Mouse (Mus musculus): ENCODE measurements around the gene Lctl.
A peak's percentile ranks its signal among the peaks of the same experiment; 100 is the strongest.

Lctl gene

DNA sequence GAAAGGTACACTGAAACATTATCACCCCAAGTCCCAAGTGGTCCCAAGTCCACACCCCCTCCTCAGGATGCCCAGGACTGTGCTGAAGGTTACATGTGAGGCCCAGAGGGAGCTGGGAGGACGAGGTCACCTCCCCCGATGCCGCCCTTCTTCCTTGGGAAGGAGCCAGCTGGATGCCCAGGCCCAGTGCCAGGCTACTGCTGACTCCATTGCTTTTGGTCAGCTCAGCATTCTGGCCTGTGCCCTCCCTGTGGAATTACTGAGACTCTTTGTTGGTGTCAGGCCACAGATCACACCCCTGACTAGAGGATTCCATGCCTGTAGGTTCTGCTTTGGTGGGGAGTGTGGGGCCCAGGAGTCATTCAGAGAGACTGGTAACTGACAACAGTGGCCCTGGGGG, at the start of gene Lctl:
Gene Lctl, plus strand, starts transcription at position 272 of the 400 bp plus-strand sequence.
- no peak for DNase-seq (ENCODE audit: extremely low spot score)

DNA sequence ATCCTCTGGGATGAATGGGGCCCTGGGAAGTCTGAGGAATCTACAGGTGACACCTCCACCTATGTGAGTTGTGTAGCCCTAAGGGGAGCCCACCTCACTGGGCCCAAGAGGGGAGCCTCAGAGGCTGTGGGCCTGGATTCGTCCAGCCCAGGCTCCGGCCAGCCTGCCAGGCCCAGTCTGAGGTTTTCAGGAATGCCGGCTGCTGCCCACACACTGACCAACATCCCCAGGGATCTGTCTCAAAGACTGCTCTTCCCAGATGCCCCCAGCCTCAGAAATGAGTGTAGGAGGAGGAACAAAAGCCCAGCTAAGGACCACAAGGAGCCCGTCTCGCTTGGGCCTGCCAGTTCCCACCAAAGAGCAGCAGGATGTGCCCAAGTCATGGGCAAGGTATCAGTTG, 49.2 kb upstream of the Lctl start:
- no peak for DNase-seq (ENCODE audit: extremely low spot score)

DNA sequence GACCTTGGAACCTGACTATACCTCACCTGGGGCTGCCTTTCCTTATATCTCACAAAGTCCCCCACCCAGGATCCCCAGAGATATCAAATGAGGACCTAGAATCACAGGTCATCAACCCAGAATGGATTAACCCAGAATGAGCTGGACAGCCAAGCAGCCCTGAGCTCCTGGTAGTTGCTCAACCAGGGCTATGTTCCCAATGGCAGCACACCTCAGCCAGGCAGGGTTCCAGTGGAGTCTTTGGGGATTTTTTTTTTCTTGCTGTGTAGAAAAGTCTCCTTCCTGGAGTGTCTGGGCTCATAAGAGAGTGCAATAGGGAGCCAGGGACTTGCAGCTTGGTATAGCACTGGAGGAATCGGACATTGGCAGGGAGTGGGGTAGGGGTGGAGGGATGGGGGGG, 48.4 kb upstream of the Lctl start:
- no peak for DNase-seq (ENCODE audit: extremely low spot score)

DNA sequence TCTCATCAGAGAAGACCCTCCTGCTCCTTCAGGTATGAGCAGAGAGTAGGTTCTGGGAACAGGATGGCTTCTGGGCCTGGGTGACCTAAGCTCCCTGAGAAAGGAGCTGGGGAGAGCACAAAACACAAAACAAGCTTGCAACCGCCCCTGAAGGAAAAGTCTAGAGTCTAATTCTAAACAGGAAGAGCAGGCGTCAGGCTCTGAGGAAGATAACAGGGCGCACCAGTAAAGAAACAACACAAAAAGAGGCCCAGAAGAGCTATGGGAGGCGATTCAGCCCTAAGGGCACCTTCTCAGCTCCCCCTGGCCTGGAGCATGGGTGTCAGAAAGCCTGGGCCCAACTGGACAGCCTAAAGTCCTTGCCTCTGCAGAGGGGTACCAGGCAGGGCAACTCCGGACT, 47.8 kb upstream of the Lctl start:
- DNase-seq (ENCODE audit: extremely low spot score) = no peak

DNA sequence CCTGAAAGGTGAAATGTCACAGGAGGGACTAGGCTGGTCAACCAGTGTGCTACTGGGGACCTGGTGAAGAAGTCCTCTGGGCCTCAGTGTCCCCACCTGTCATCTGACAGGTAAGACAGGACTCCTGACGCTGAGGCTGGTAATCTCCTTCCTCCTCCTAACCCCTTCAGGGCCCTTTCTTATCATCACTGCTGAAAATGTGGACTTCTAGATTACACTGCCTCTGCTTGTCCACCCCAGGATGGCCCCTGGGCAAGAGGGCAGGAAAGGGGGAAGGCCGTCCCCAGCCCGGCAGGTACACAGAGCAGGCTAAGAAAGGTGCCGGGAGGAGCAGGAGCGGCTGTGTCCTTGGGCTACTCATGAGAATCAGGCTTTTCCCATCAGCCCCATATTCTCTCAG, 46.3 kb upstream of the Lctl start:
- DNase-seq (ENCODE audit: extremely low spot score) = no peak

DNA sequence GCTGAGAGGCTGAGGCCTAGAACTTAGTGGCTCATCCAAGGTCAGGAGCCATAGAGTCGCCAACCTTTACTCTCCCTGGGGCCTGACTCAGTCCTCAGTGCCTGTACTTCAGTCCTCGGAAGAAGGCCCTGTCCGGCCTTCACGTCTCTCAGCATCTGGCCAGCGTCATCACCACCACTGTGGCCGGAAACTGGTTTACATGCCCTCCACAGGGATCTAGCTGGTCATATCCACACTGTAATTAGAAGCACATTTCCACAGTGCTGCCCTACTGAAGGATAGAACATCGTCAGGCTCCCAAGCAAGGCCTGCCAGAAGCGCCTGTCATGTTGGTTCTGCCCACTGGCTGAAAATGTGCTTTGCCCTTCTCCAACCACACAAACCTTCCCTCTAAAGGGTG, 42.1 kb upstream of the Lctl start:
- no peak for DNase-seq (ENCODE audit: extremely low spot score)

DNA sequence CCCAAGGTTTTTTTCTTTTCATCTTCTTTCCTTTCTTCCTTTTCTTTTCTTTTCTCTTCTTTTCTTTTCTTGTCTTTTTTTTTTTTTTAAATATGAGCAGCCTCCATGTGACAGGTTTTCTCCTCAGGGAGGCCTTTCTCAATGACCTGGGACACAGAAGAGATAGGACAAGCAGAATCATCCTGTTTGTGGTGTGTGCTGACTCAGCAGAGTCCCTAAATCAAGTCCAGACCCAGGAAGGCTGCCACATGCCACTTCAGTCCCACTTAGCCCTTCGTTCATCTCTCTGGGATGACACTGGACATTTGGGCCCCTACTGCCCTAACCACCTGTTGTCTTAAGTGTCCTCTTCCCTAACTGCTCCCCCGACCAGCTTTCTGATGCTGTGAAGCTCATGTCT, 40.5 kb upstream of the Lctl start:
- DNase-seq (ENCODE audit: extremely low spot score) = no peak

DNA sequence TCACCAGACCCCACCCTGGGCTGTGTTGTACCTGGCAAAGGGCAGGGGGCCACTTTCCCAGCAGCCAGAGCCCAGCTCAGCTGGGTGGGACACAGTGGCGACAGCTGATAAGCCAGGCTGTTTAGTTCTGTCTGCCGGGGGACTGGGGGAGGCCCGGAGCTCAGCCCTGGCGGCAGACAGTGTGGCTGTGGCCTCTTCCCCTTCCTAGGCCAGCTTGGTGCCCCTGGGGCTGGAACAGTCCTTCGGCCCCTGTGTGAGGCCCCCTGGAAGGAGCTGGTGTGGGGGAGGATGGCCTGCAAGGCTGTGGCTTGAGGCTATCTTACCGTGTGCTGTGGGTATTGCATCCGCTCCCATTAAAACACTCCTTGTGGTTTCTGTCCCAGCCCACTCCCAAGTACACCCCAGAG, 38.6 kb upstream of the Lctl start:
- no peak for DNase-seq (ENCODE audit: extremely low spot score)

DNA sequence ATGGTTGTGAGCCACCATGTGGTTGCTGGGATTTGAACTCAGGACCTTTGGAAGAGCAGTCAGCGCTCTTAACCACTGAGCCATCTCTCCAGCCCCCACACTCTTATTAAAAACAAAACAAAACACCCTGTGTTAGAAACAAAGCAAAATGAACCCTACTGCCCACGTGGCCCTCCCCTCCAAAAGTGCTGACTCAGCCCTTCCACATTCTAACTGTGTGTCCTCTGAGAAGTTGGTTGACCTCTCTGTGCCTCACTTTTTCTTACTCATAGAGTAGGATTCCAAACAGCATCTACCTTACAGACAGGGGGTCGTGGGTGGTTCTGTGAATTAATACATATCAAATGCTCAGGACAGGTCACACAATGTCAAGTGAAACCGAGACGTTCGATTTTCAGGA, 37.0 kb upstream of the Lctl start:
- DNase-seq (ENCODE audit: extremely low spot score) = no peak

DNA sequence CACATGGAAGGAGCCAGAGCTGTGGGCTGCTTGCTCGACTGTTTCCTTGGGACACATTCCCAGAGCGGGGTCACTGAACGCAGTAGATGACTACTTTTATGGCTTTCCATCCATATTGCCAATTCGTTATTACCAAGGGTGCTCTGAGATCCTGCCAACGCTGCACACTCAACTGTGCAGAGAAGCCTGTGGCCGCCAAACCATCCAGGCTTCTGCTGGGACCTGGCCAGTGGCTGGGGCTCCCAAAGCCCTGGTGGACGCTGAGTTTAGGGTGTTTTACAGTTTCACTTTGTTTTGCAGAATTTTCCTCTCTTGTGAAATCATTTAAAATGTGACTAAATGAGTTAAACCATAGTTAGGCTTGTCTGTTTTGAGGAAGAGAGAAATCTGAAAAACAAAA, 32.7 kb upstream of the Lctl start:
- no peak for DNase-seq (ENCODE audit: extremely low spot score)

DNA sequence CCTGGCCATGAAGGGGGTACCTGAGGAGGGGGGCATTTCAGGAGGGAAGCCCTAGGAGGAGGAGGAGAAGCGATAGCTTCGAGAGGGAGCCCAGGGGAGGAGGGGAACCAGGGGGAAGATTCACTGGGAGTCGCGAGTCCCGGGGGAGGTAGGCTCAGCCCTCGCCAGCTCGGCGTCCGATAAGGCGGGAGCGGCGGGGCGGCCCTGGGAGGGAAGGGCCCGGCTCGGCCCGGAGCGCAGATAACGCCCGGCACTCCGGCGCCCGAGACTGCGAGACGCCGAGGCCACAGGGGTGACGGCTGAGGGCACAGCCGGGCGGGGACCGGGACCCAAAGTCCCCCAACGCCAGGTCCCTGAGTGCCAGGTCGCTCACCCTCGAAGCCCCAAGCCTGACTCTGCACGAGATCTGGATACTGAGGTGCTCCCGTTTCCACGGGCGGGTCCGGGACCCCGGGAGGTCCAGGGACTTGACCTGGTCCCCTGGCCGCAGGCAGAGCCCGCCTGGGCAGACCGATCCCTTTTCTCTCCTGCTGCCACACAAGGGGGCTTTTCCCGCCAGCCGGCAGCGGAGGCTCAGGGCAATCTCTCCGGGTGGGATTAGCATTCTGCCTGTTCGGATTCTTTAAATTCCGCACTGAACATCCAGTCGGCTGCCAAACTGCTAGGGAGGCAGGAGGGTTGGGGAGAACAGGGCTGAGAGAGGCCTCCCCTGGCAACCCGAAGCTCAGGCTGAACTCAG, 32.1 kb upstream of the Lctl start:
- peak; percentile 76 for DNase-seq (ENCODE audit: extremely low spot score)

DNA sequence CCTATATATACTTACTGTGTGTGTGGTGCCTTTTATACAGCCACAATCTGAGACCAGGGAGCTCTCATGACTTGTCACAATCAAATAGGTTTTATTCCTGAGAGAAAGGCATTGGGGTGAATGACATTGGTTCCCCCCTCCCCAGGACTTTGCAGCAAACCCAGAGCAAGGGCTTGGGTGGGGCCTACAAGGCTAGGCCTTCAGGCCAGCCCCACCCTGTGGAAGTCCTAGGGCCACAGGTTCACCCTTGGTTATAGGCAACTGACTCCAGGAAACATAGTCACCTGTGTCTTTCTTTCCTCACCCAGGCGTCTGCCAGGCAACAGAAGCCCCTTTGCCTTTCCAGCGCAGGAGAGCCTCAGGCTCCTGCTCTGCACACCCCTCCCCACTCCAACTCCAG, 31.0 kb upstream of the Lctl start:
- DNase-seq (ENCODE audit: extremely low spot score) = no peak

DNA sequence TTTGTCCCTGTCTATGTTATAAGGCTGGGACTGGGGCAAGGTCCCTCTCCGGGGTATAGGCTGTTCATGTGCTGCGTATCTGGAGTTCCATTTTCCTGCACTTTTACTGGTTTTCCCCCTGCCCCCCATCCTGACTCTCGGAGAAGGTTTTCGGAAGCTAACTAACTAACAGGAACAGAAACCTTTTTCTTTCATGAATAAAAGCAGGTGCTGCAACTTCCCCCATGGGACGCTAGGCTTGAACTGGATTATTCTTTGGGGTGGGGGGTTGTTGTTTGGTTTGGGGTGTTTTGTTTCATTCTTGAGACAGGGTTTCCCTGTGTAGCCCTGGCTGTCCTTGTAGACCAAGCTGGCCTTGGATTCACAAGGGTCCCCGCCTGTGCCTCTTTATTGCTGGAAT, 30.4 kb upstream of the Lctl start:
- no peak for DNase-seq (ENCODE audit: extremely low spot score)

DNA sequence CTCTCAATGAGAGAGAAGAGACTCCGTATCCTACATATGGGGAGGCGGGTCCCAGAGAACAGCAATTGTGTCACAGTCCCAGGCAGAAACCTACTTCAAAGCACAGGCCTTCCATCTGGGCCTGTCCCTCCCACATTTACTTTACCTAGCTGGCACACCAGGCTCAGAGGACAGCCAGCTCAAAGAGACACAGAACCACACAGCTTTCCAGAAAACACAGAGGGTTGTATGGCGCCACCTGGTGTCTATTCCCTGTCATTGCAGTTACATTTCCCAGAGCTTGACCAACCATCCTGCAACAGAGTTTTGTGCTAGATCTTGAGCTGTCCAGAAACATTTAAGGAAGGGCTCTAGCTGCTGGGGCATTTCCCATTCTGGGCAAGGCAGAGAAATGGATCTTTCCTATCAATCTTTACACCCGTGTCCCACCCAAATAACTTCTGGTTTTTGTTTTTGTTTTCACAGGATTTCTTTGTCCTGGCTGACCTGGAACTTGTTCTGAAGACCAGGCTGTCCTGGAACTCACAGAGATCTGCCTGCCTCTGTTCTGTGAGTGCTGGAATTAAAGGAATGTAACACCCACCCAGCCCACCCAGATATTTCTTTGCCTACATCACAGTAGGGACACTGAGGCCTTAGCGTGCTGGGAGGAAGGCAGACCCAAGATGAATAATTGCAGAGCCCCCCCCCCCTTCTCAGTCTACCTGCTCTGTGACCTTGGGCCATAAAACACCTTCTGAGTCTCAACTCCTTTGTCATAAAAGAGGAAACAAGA, 29.3 kb upstream of the Lctl start:
- peak; percentile 87 for DNase-seq (ENCODE audit: extremely low spot score)

DNA sequence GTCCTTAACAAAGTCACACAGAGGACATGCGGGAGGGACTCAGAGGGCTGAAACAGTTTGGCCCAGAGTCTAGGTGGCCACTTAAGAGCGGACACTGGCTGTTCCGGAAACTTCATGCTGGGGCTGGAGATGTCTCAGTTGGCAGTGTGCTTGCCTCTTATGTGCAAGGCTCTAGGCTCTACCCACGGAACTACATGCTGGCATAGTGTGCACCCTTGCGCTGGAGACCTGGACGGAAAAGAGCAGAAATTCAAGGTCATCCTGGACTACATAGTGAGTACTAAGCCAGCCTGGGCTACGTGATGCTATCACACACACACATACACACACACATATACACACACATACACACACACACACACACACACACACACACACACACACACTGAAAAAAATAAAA, 28.6 kb upstream of the Lctl start:
- DNase-seq (ENCODE audit: extremely low spot score) = no peak

DNA sequence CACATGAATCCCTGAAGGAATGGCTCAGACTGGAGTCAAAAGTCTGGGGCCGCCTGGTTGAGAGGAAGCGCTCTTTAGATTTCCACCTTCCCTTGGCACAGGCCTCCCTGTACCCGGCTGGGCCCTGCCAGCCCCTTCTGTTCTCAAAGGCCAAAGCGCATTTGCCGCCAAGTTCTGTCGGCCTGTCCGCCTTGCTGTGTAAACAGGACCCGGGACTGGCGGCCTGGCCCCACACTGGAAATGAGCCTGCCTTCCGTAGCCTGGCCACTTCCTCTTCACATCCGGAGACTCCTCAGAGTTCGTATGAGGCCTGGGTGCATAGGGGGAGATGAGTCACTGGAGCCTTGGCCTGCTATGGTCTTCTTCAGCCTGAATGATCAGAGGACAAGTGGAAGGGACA, 27.9 kb upstream of the Lctl start:
- no peak for DNase-seq (ENCODE audit: extremely low spot score)

DNA sequence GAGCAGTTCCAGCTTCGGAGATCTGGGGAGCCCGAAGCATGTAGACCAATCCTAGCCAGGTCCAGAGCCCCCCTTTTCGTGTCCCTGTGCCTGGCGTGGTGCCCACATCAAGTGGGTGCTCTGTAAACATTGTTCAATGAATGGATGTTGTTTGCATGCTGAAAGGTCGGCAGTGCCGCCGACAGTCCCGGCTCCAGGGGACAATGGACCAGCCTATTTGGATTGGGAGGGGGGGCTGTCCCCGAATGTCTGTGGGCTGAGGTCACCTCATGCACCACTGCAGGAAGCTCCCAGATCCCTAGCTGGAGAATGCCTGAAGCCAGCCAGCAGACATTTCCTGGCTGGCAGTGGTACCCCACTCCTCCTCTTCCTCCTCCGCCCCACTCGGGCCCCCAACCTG, 22.9 kb upstream of the Lctl start:
- DNase-seq (ENCODE audit: extremely low spot score) = no peak

DNA sequence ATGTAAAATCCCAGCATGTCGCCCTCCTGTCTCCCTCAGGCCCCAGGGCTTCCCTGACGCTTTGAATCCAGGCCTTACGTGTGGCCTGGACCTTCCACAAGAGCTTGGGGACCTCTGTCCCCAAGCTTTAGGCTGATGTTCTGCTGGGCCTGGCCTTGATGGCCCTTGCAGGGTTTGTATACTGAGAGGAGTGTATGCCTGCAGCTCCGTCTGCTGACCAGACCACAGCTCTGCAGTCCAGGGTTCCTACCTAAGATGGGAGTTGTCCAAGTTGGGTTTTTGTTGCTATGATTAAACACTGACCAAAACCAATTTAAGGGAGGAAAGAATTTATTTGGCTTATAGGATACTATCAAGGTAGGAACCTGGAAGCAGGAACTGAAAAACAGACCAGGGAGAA, 18.7 kb upstream of the Lctl start:
- no peak for DNase-seq (ENCODE audit: extremely low spot score)

DNA sequence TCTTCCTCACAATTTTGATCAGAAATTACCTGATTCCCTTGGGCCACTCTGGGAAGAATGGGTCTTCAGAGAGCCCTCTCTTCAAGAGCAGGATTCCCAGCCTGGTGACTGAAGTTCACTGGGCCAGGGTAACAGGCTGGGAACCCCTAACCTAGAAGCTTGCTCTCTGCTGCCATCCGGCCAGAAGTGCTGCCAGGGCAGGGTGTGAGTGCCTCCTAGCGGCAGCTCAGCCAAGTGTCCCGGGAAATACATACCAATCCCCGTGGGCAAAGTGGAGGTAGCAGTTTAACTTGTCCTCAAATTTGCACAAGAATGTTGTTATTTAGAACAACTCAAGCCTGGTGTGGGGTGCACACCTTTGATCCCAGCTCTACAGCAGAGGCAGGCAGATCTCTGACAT, 16.5 kb upstream of the Lctl start:
- peak; percentile 82 for DNase-seq (ENCODE audit: extremely low spot score)

DNA sequence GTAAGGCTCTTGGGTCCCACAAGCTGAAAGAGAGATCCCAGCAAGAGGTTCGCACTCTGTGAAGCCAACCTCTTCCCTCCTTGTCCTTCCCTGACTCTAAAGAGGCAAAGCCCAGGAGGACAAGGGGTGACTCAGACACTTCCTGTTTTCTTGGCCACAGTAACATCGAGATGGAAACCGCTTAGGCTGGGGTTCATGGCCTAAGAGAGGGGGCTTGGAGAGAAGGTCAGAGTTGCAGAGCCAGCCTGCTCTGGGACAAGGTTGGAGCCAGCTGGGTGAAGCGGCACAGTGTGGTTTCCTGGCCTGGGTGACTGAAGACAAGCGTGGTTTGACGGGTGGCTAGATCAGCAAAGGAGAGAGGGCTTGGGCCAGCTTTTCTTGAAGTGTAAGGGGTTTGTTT, 11.6 kb upstream of the Lctl start:
- DNase-seq (ENCODE audit: extremely low spot score) = no peak

DNA sequence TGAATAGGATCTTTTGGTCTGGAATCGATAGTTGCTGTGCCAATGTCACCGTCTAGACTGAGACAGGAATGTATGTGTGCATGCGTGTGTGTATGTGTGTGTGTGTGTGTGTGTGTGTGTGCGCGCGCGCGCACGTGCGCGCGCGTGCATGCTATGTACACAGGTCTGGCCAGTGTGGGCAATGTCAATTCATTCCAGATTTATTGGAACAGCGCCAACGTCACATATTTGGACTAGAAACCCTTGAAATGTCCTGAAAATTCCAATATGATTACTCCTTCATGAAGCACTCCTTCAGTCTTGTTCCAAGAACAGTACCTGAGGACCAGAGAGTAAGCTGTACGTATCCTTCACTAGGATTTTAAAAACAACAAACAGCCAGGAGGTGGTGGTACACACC, 6.4 kb upstream of the Lctl start:
- DNase-seq (ENCODE audit: extremely low spot score) = no peak

DNA sequence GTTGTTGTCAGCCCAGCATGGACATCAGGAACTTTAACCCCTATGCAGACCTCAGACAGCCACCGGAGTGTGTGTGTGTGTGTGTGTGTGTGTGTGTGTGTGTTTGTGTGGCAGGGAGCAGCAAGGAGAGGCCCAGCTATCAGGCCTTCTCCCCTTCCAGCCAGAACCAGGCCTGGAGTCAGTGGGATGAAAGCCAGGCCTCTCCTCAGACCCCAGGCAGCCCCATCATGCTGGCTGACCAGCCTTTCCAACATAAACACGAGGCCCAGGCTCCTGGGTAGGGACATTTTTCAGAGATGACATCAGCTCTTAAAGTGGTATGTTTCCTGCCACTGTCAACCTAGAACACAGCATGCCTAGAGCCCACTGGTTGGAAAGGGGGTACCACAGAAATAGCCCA, 2.3 kb upstream of the Lctl start:
- DNase-seq (ENCODE audit: extremely low spot score) = peak; percentile 29

DNA sequence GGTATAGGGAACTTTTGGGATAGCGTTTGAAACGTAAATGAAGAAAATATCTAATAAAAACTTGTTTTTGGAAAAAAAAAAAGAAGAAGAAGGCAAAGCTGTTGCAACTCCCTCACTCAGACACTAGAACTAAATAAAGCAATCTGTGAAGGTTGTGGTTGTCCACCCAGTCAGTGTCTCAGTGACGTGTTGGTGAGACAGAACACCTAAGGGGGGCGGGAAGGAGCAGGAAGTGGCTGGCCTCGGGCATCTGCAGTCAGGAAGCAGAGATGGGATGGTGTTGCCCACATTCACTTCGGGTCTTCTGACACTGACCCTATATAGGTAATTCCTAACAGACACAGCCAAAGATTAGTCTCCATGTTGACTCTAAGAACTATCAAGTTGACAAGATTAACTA, 1.2 kb upstream of the Lctl start:
- no peak for DNase-seq (ENCODE audit: extremely low spot score)

DNA sequence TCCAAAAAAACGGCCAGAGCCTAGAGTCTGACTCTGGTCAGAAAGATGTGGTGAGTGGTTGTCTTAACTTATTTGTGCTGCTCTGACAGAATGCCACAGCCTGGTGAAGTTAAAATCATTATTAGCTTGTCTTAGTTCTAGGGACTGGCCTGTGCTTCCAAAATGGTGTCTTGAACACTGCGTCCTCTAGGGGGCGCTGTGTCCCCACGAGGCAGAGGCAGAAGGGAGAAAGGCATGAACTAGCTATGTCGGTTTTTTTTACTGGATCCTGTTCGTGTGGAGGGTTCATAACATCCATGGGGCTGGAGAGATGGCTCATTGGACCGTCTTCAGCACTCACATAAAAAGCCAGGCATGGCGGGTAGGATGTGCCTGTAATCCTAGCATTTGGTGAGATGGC, 3.0 kb downstream of the Lctl start:
- DNase-seq (ENCODE audit: extremely low spot score) = peak; percentile 59

All from embryo, embryonic 9.5 days (tissue).